Mouse (Mus musculus) cerebellum, adult 2 months (tissue): ENCODE results near the gene Rab4b.

ENCODE experiments used
- CTCF ChIP-seq: fragments of 200-500 bp; IDR thresholded peaks from 2 replicates; pipeline ENCODE4 v1.5.1; 2011; ENCODE audit warnings: low read depth, mild to moderate bottlenecking, control low read depth, low read length, moderate library complexity, borderline replicate concordance; ENCODE audit not compliant: insufficient read depth
- POLR2A ChIP-seq: fragments of 200-500 bp; IDR thresholded peaks from 2 replicates; pipeline ENCODE4 v1.6.1; 2011; ENCODE audit warnings: low read length, control low read depth, borderline replicate concordance; ENCODE audit not compliant: insufficient read depth

GRCm38 (mm10) chr7:27218586-27218985, 39.9 kb upstream of the Rab4b start:
- TF ChIP-seq CTCF: no peak
- TF ChIP-seq POLR2A: no peak
